Mouse (Mus musculus) hindbrain, postnatal 0 days (tissue): ENCODE data around the gene Tmem189. TPM values are rescaled to one million over a fixed set of nuclear protein-coding genes. Genes with fewer than 3 reads are reported as not detected.

ENCODE experiments used
- ATAC-seq: fragments of 200-750 bp; cut with Nextera tagmentation; 2 replicates; pipeline ENCODE4 v1.8.0; 2017; ENCODE audit warnings: mild to moderate bottlenecking, moderate TSS enrichment, moderate library complexity
- DNase-seq: peaks from one replicate; pipeline ENCODE4 v3.0.0-alpha.2; 2015; ENCODE audit warnings: low spot score
- H3K27ac ChIP-seq: fragments of 300-500 bp; sonication (generic); 2 replicates; pipeline ENCODE4 v1.5.1; 2014; ENCODE audit warnings: mild to moderate bottlenecking
- H3K27me3 ChIP-seq: fragments of 300-500 bp; sonication (generic); 2 replicates; pipeline ENCODE4 v1.6.1; 2014; ENCODE audit warnings: low read length, mixed read lengths; ENCODE audit not compliant: insufficient read depth
- H3K36me3 ChIP-seq: fragments of 300-500 bp; sonication (generic); 2 replicates; pipeline ENCODE4 v1.6.1; 2014; ENCODE audit warnings: low read length, mixed read lengths; ENCODE audit not compliant: insufficient read depth
- H3K4me1 ChIP-seq: fragments of 300-500 bp; sonication (generic); 2 replicates; pipeline ENCODE4 v1.6.1; 2014; ENCODE audit warnings: antibody characterized with exemption, low read length, mixed read lengths; ENCODE audit not compliant: insufficient read depth
- H3K4me2 ChIP-seq: fragments of 300-500 bp; sonication (generic); 2 replicates; pipeline ENCODE4 v1.6.1; 2014; ENCODE audit warnings: low read depth, mild to moderate bottlenecking, low read length, moderate library complexity, mixed read lengths
- H3K4me3 ChIP-seq: fragments of 300-500 bp; sonication (generic); 2 replicates; pipeline ENCODE4 v1.5.1; 2014; ENCODE audit warnings: low read length
- H3K9ac ChIP-seq: fragments of 300-500 bp; sonication (generic); replicated peaks from 2 replicates; pipeline ENCODE4 v1.6.1; 2014; ENCODE audit warnings: mild to moderate bottlenecking, low read length, moderate library complexity, mixed read lengths
- H3K9me3 ChIP-seq: fragments of 300-500 bp; sonication (generic); 2 replicates; pipeline ENCODE4 v1.6.1; 2016; ENCODE audit warnings: low read length, mixed read lengths
- CTCF ChIP-seq: IDR thresholded peaks from 2 replicates; pipeline ENCODE4 v1.5.1; 2016; ENCODE audit warnings: antibody characterized with exemption, control low read depth, low read depth
- WGBS: fragments of 180-500 bp; shearing (Covaris S2); extraction: QIAGEN DNeasy Blood & Tissue Kit; methylation state at CpG from one replicate; pipeline ENCODE4 v1.1.7; 2014; 5-methylcytosine and 5-hydroxymethylcytosine counted together
- microRNA-seq, 2 experiments: library from miRNA; unstranded; fragments of <30 nt; microRNA quantifications; one replicate each; pipeline ENCODE4; 2016
- polyA plus RNA-seq: library from polyadenylated mRNA; unstranded; fragments of >200 nt; fragmentation: Nextera tagmentation; extraction: Ambion mirVana; gene quantifications from 2 replicates; pipeline ENCODE4 v1.2.1, GENCODE M21; 2015
- total RNA-seq: library from RNA; depleted of rRNA; stranded (reverse); fragments of >200 nt; gene quantifications from 2 replicates; pipeline ENCODE4 v1.2.3, GENCODE M21; 2014; rRNA removed

Tmem189 gene
- total and polyA plus RNA-seq, 2 experiments from 2014 or later = 41.4 to 79.9 TPM

- H3K9ac ChIP-seq = peak overlapping the region; percentile 19; the same call in 1 of the 2 replicates
- no peak for DNase-seq
Observed at GRCm38 (mm10) chr2:167597492-167598186, 92.0 kb downstream of the Tmem189 start.

GRCm38 (mm10) chr2:167596726-167597491, 92.7 kb downstream of the Tmem189 start:
- H3K9me3 ChIP-seq = no peaks in the 10 kb centered on the region
- H3K36me3 ChIP-seq = no peaks in the 10 kb centered on the region
- WGBS = 38% methylated on average over 27 of the region's 27 CpGs
- TF ChIP-seq CTCF = no peak
- H3K27me3 ChIP-seq = no peaks in the 10 kb centered on the region; the same call in 1 of the 2 replicates
- H3K9ac ChIP-seq = 0 out of 2 replicates have a peak overlapping the region, but pooled peaks have one; percentile 19
- no peak overlapping the region for H3K4me3 ChIP-seq
- H3K27ac ChIP-seq = no peak overlapping the region; the same call in 1 of the 2 replicates
- DNase-seq (no peak), ATAC-seq (no peak)
- peak overlapping the region; percentile 22; the same call in 1 of the 2 replicates for H3K4me2 ChIP-seq
- no peaks in the 10 kb centered on the region for H3K4me1 ChIP-seq

More at GRCm38 (mm10) chr2:167597492-167598186, 92.0 kb downstream of the Tmem189 start:
- Histone ChIP-seq H3K36me3 (no peaks in the 10 kb centered on the region), H3K9me3 (no peaks in the 10 kb centered on the region), H3K4me2 (peak overlapping the region; percentile 22), H3K27ac (no peak overlapping the region; the same call in 1 of the 2 replicates), H3K4me1 (no peaks in the 10 kb centered on the region), H3K27me3 (no peaks in the 10 kb centered on the region; the same call in 1 of the 2 replicates), H3K4me3 (no peak overlapping the region)
- TF ChIP-seq CTCF = no peak
- WGBS = 35% methylated on average over 36 of the region's 40 CpGs
- ATAC-seq = peak; percentile 53; the same call in 1 of the 2 replicates

- no peak for TF ChIP-seq CTCF
- no peak overlapping the region for H3K4me2 ChIP-seq
- no peaks in the 10 kb centered on the region for H3K9me3 ChIP-seq
- ATAC-seq (no peak), DNase-seq (no peak)
- no peak overlapping the region for H3K4me3 ChIP-seq
- WGBS = 69% methylated on average over 3 of the region's 4 CpGs
- H3K27ac ChIP-seq = no peak overlapping the region
- no peaks in the 10 kb centered on the region for H3K36me3 ChIP-seq
- no peaks in the 10 kb centered on the region for H3K4me1 ChIP-seq
- no peaks in the 10 kb centered on the region; the same call in 1 of the 2 replicates for H3K27me3 ChIP-seq
- H3K9ac ChIP-seq = no peak overlapping the region
Observed at GRCm38 (mm10) chr2:167596262-167596661, 93.4 kb downstream of the Tmem189 start.

GRCm38 (mm10) chr2:167595761-167596171, 93.9 kb downstream of the Tmem189 start:
- ATAC-seq = peak; percentile 10; the same call in 1 of the 2 replicates
- peak; percentile 58 for DNase-seq
- Histone ChIP-seq H3K27me3 (no peaks in the 10 kb centered on the region; the same call in 1 of the 2 replicates), H3K4me2 (no peak overlapping the region), H3K27ac (0 out of 2 replicates have a peak overlapping the region, but pooled peaks have one; percentile 20), H3K9ac (no peak overlapping the region), H3K4me3 (no peak overlapping the region), H3K4me1 (no peaks in the 10 kb centered on the region), H3K36me3 (no peaks in the 10 kb centered on the region), H3K9me3 (no peaks in the 10 kb centered on the region)
- no peak for TF ChIP-seq CTCF
- 46% methylated on average over 14 of the region's 14 CpGs for WGBS

GRCm38 (mm10) chr2:167594444-167594934, 95.1 kb downstream of the Tmem189 start:
- 19% methylated on average over 10 of the region's 10 CpGs for WGBS
- Histone ChIP-seq H3K36me3 (no peaks in the 10 kb centered on the region), H3K4me1 (no peaks in the 10 kb centered on the region), H3K4me3 (no peak overlapping the region), H3K4me2 (no peak overlapping the region), H3K27me3 (no peaks in the 10 kb centered on the region; the same call in 1 of the 2 replicates), H3K27ac (peak overlapping the region; percentile 46; the same call in 1 of the 2 replicates), H3K9ac (no peak overlapping the region), H3K9me3 (no peaks in the 10 kb centered on the region)
- peak; percentile 84 for DNase-seq
- peak; percentile 78 for ATAC-seq
- peak; percentile 48; the same call in 1 of the 2 replicates for TF ChIP-seq CTCF

- TF ChIP-seq CTCF = no peak
- Histone ChIP-seq H3K9ac (no peak overlapping the region), H3K36me3 (no peaks in the 10 kb centered on the region), H3K4me2 (no peak overlapping the region), H3K9me3 (no peaks in the 10 kb centered on the region), H3K27ac (peak overlapping the region; percentile 46), H3K4me1 (no peaks in the 10 kb centered on the region; the same call in 1 of the 2 replicates), H3K4me3 (no peak overlapping the region), H3K27me3 (no peaks in the 10 kb centered on the region; the same call in 1 of the 2 replicates)
- 61% methylated on average over 4 of the region's 4 CpGs for WGBS
- ATAC-seq (no peak), DNase-seq (no peak)
Observed at GRCm38 (mm10) chr2:167593551-167594250, 95.9 kb downstream of the Tmem189 start.

Small RNAs within 50 kb of the gene (microRNA-seq; reads per million reads assigned to microRNA genes)
- 0 reads per million in 2 experiments for gene Gm22355

Other genes starting within 250 kb of the Tmem189 start
- 68.7 and 89.6 TPM in 2 replicates for gene Rnf114, start 197.2 kb downstream of the Tmem189 start, total RNA-seq
- gene Rnf114, start 197.2 kb downstream of the Tmem189 start, polyA plus RNA-seq = 79.8 and 85.8 TPM in 2 replicates
- gene Spata2, start 196.9 kb downstream of the Tmem189 start, total RNA-seq = 41.3 and 45.6 TPM in 2 replicates
- 27.6 and 29.4 TPM in 2 replicates for gene Spata2, start 196.9 kb downstream of the Tmem189 start, polyA plus RNA-seq
- 0.93 and 1.2 TPM in 2 replicates for gene Snai1, start 151.6 kb downstream of the Tmem189 start, total RNA-seq
- gene Snai1, start 151.6 kb downstream of the Tmem189 start, polyA plus RNA-seq = 3.6 and 4.3 TPM in 2 replicates
- 209 and 247 TPM in 2 replicates for gene Ube2v1, start 57.7 kb downstream of the Tmem189 start, total RNA-seq
- 380 and 384 TPM in 2 replicates for gene Ube2v1, start 57.7 kb downstream of the Tmem189 start, polyA plus RNA-seq
- gene Gm20431, start 28.3 kb downstream of the Tmem189 start, total RNA-seq = 7.5 and 10.7 TPM in 2 replicates
- 7.2 and 9.8 TPM in 2 replicates for gene Gm20431, start 28.3 kb downstream of the Tmem189 start, polyA plus RNA-seq
- gene Cebpb, start 907 bp downstream of the Tmem189 start, total RNA-seq = 8.1 and 8.7 TPM in 2 replicates
- 5.2 and 5.7 TPM in 2 replicates for gene Cebpb, start 907 bp downstream of the Tmem189 start, polyA plus RNA-seq
- gene Ptpn1, start 242.2 kb upstream of the Tmem189 start, total RNA-seq = 35.7 and 39.2 TPM in 2 replicates
- gene Ptpn1, start 242.2 kb upstream of the Tmem189 start, polyA plus RNA-seq = 60.0 and 60.1 TPM in 2 replicates